Mouse (Mus musculus): Measurements from ENCODE around the gene Gm7534. TPM values are rescaled to one million over a fixed set of nuclear protein-coding genes. Genes with fewer than 3 reads are reported as not detected.
"Not testable (repeated sequence)": the region's sequence is repeated elsewhere in the genome, so short reads cannot be mapped to it uniquely, and the experiment has no call there.

The Gm7534 gene
- total RNA-seq, 2 experiments from 2014 or later, result not detected

DNA sequence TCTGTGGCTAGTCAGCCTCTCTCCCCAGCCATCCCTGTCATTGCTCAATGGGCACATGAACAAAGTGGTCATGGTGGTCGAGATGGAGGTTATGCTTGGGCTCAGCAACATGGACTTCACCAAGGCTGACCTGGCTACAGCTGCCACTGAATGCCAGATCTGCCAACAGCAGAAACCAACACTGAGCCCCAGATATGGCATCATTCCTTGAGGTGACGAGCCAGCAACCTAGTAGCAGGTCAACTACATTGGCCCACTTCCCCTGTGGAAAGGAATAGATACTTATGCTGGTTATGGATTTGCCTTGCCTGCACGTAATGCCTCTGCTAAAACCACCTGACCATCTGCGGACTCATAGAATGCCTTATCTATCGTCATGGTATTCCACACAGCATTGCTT, 58.5 kb downstream of the Gm7534 start:
- DNase-seq (ENCODE audit: low spot score in 2 of 2), result not testable (repeated sequence)

Other genes with a start within 250 kb of the Gm7534 start
- 100 to 1,000 TPM; 153 to 159 TPM for gene Hmgn2, start 234.4 kb downstream of the Gm7534 start, total RNA-seq (2021)
- gene Dhdds, start 202.1 kb downstream of the Gm7534 start, total RNA-seq (2021), result 10 to 100 TPM; 57.9 to 65.2 TPM
- gene Lin28a, start 184.2 kb downstream of the Gm7534 start, total RNA-seq (2021), result not detected
- gene Zfp683, start 149.2 kb downstream of the Gm7534 start, total RNA-seq (2021), result not detected
- gene Crybg2, start 142.2 kb downstream of the Gm7534 start, total RNA-seq (2021), result 1 to 10 TPM; 1.2 to 2.2 TPM
- 1 to 10 TPM in 1 of 2 experiments, under 1 TPM in 1; 0.86 to 1.5 TPM for gene Cd52, start 107.9 kb downstream of the Gm7534 start, total RNA-seq (2021)
- 10 to 100 TPM; 22.0 to 24.2 TPM for gene Ubxn11, start 100.4 kb downstream of the Gm7534 start, total RNA-seq (2021)
- 100 to 1,000 TPM; 271 to 295 TPM for gene Sh3bgrl3, start 74.2 kb downstream of the Gm7534 start, total RNA-seq (2021)
- 10 to 100 TPM; 14.4 to 15.2 TPM for gene Cep85, start 15.9 kb downstream of the Gm7534 start, total RNA-seq (2021)
- gene Catsper4, start 24.4 kb upstream of the Gm7534 start, total RNA-seq (2021), result not detected
- under 1 TPM; 0.19 to 0.58 TPM for gene Cnksr1, start 35.4 kb upstream of the Gm7534 start, total RNA-seq (2021)
- not detected for gene E130218I03Rik, start 40.7 kb upstream of the Gm7534 start, total RNA-seq (2021)
- 10 to 100 TPM; 10.6 to 11.8 TPM for gene Zfp593, start 42.6 kb upstream of the Gm7534 start, total RNA-seq (2021)
- not detected for gene Gm30191, start 43.9 kb upstream of the Gm7534 start, total RNA-seq (2021)
- gene Grrp1, start 51.1 kb upstream of the Gm7534 start, total RNA-seq (2021), result 1 to 10 TPM; 3.6 to 4.1 TPM
- 10 to 100 TPM; 21.5 to 21.9 TPM for gene Pdik1l, start 84.9 kb upstream of the Gm7534 start, total RNA-seq (2021)
- gene Trim63, start 112.1 kb upstream of the Gm7534 start, total RNA-seq (2021), result under 1 TPM in 1 of 2 experiments, not detected in 1; 0.21 TPM
- gene Slc30a2, start 140.2 kb upstream of the Gm7534 start, total RNA-seq (2021), result not detected
- 10 to 100 TPM; 37.6 to 39.5 TPM for gene Extl1, start 180.8 kb upstream of the Gm7534 start, total RNA-seq (2021)
- 10 to 100 TPM in 1 of 2 experiments, 1 to 10 TPM in 1; 7.8 to 10.9 TPM for gene Pafah2, start 193.3 kb upstream of the Gm7534 start, total RNA-seq (2021)

All from layer of hippocampus, postnatal 14 days (tissue).